Mouse (Mus musculus) liver, embryonic 14.5 days (tissue): ENCODE data around the gene Acta1.

Experiments used
- CTCF ChIP-seq: IDR thresholded peaks from 2 replicates; pipeline ENCODE4 v1.5.1; 2016; ENCODE audit warnings: antibody characterized with exemption, low read depth, control low read depth
- EP300 ChIP-seq: IDR thresholded peaks from 2 replicates; pipeline ENCODE4 v1.6.1; 2016; ENCODE audit warnings: antibody characterized with exemption, low read depth

GRCm38 (mm10) chr8:123889797-123890196 lies 4.8 kb downstream of the Acta1 start:
- TF ChIP-seq CTCF = no peak
- TF ChIP-seq EP300 = no peak
